In the genomic region with DNA sequence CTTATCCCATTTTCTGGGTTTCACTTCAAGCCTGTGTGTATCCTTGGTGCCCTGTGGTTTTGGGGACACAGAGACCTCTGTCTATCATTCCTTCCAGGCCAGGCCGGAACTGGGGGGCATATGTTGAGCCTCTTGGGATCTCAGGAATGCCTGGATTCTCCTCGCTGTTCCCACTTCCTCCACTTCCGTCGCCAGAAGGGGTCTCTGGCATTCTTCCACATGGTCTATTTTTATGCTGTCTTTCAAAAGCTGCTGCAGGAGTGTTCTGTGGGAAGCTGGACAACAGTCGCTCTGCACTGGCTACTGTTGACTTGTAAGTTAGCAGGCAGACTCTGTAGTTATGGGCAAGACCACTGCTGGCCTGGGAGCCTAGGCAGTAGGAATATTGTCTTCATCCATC, we compare ENCODE assay signal across 8 mouse cellular contexts.
DNase-seq lines count a peak whose midpoint lies in the region; ATAC-seq lines count a peak whose summit lies in the region.

No protein-coding gene starts in this region.

- H3K36me3 ChIP-seq in midbrain, embryonic 15.5 days (replicated peaks), result no peaks in the 10 kb centered on the region
- H3K36me3 ChIP-seq in midbrain, embryonic 13.5 days, result no peaks in the 10 kb centered on the region
- no peaks in the 10 kb centered on the region; the same call in 1 of the 2 replicates for H3K36me3 ChIP-seq in stomach, embryonic 16.5 days (ENCODE audit: control insufficient read depth, insufficient read depth, low read length)

- H3K9me3 ChIP-seq in midbrain, embryonic 15.5 days, result no peaks in the 10 kb centered on the region
- no peaks in the 10 kb centered on the region for H3K9me3 ChIP-seq in midbrain, embryonic 13.5 days
- no peaks in the 10 kb centered on the region for H3K9me3 ChIP-seq in stomach, embryonic 16.5 days (replicated peaks; ENCODE audit: control insufficient read depth, low read length)

- no peak overlapping the region for H3K4me3 ChIP-seq in midbrain, embryonic 15.5 days
- H3K4me3 ChIP-seq in midbrain, embryonic 13.5 days (replicated peaks), result no peak overlapping the region
- H3K4me3 ChIP-seq in stomach, embryonic 16.5 days (replicated peaks; ENCODE audit: low read length), result no peak overlapping the region

- no peak overlapping the region for H3K4me2 ChIP-seq in midbrain, embryonic 15.5 days
- H3K4me2 ChIP-seq in midbrain, embryonic 13.5 days (replicated peaks), result no peak overlapping the region
- H3K4me2 ChIP-seq in stomach, embryonic 16.5 days (ENCODE audit: low read depth, low read length), result no peak overlapping the region

- DNase-seq in embryo, embryonic 10.5 days (ENCODE audit: low spot score), result peak; percentile 8
- no peak for DNase-seq in embryo, embryonic 9.5 days (ENCODE audit: extremely low spot score)
- peak; percentile 15 to 29 for DNase-seq in kidney, adult 8-10 months
- DNase-seq in layer of hippocampus, adult 8-10 months (ENCODE audit: low spot score in 2 of 2), result no peak
- DNase-seq in ovary, adult 18-20 months (ENCODE audit: low spot score), result no peak

- H3K4me1 ChIP-seq in midbrain, embryonic 15.5 days, result peaks cover 30% of the 10 kb centered on the region
- peaks cover 35% of the 10 kb centered on the region for H3K4me1 ChIP-seq in midbrain, embryonic 13.5 days (replicated peaks)
- H3K4me1 ChIP-seq in stomach, embryonic 16.5 days (ENCODE audit: control insufficient read depth, insufficient read depth, low read length), result peaks cover 23% of the 10 kb centered on the region

- H3K27me3 ChIP-seq in midbrain, embryonic 15.5 days (replicated peaks), result no peaks in the 10 kb centered on the region
- no peaks in the 10 kb centered on the region for H3K27me3 ChIP-seq in midbrain, embryonic 13.5 days
- H3K27me3 ChIP-seq in stomach, embryonic 16.5 days (ENCODE audit: control insufficient read depth, insufficient read depth, low read length), result no peaks in the 10 kb centered on the region

- no peak overlapping the region for H3K9ac ChIP-seq in midbrain, embryonic 15.5 days
- no peak overlapping the region for H3K9ac ChIP-seq in midbrain, embryonic 13.5 days (replicated peaks)
- H3K9ac ChIP-seq in stomach, embryonic 16.5 days (ENCODE audit: low read length), result no peak overlapping the region

- WGBS in midbrain, embryonic 15.5 days, result 56% methylated on average over 5 of the region's 5 CpGs
- 54% methylated on average over 5 of the region's 5 CpGs for WGBS in midbrain, embryonic 13.5 days
- 30% methylated on average over 5 of the region's 5 CpGs for WGBS in stomach, embryonic 16.5 days

- ATAC-seq in midbrain, embryonic 15.5 days (replicated peaks), result no peak
- no peak for ATAC-seq in midbrain, embryonic 13.5 days
- peak; percentile 38; the same call in 1 of the 2 replicates for ATAC-seq in stomach, embryonic 16.5 days (ENCODE audit: insufficient read depth, low FRiP score)

- peak overlapping the region; percentile 44 for H3K27ac ChIP-seq in midbrain, embryonic 15.5 days
- H3K27ac ChIP-seq in midbrain, embryonic 13.5 days, result no peak overlapping the region
- H3K27ac ChIP-seq in stomach, embryonic 16.5 days (ENCODE audit: low read length), result peak overlapping the region; percentile 36; the same call in 1 of the 2 replicates

Comparison
In these comparisons a context has a peak if more than half of its experiments do, and no peak if none do; other contexts are left out.
1. DNase-seq: peak in embryo, embryonic 10.5 days (single experiment) and kidney, adult 8-10 months (2 of 2); none in embryo, embryonic 9.5 days (single experiment), layer of hippocampus, adult 8-10 months (0 of 2) and ovary, adult 18-20 months (single experiment).